In the genomic region with DNA sequence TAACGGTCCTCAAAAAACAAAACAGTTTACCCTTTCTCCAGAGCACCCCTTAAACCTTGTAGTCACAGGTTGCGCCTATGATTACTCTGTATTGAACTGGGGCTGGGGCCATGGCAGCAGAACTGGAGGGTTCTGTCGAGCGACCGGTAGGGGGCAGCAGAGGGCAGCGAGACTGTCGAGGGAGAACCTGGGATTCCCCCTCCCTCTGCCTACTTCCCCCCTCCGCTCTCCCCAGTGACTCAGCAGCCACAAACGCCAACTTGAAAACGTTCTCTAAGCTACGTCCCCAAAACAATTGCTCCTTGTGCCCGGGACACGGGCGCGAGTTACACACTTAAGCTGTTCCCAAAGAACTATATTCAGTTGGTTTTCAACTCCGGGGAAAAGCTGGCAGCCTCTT, we compare ENCODE assay signal across 8 mouse cellular contexts. TPM values are rescaled to one million over a fixed set of nuclear protein-coding genes. Genes with fewer than 3 reads are reported as not detected.
A peak's percentile ranks its signal among the peaks of the same experiment; 100 is the strongest.
DNase-seq lines count a peak whose midpoint lies in the region; ATAC-seq and TF ChIP-seq lines count a peak whose summit lies in the region.

No protein-coding gene starts in this region.

- H3K9ac ChIP-seq in ES-E14 (ENCODE audit: insufficient read depth, low read depth, low read length, poor library complexity, severe bottlenecking) = peak overlapping the region; percentile 60; the same call in 1 of the 2 replicates
- H3K9ac ChIP-seq in forebrain, embryonic 16.5 days (replicated peaks; ENCODE audit: low read depth, low read length) = no peak overlapping the region

- H3K4me2 ChIP-seq in forebrain, embryonic 16.5 days (ENCODE audit: low read length) = peak overlapping the region; percentile 40; the same call in 1 of the 2 replicates

- H3K4me3 ChIP-seq in ES-E14 (ENCODE audit: insufficient read depth in 1 of 2, low read depth in 1 of 2, low read length in 2 of 2, poor library complexity in 1 of 2, severe bottlenecking in 1 of 2) = 0 out of 4 replicates have a peak overlapping the region, but pooled peaks of 1 of the 2 experiments have one; percentile 25
- no peak overlapping the region for H3K4me3 ChIP-seq in forebrain, embryonic 16.5 days (replicated peaks; ENCODE audit: low read length)
- H3K4me3 ChIP-seq in lung, adult 2 months (replicated peaks; ENCODE audit: extremely low read depth, low read depth, low read length) = no peak overlapping the region

- H3K36me3 ChIP-seq in ES-E14 (ENCODE audit: control insufficient read depth, insufficient read depth, low read length, poor library complexity, severe bottlenecking) = no peaks in the 10 kb centered on the region
- no peaks in the 10 kb centered on the region for H3K36me3 ChIP-seq in forebrain, embryonic 16.5 days (ENCODE audit: control insufficient read depth, insufficient read depth)

- peaks cover 2% of the 10 kb centered on the region; the same call in 1 of the 2 replicates for H3K27me3 ChIP-seq in forebrain, embryonic 16.5 days (replicated peaks; ENCODE audit: control insufficient read depth, insufficient read depth, low read length)

- WGBS in forebrain, embryonic 16.5 days = 3% methylated on average over 16 of the region's 16 CpGs
- 1% methylated on average over 16 of the region's 16 CpGs for WGBS in lung, adult 2 months

- no peak for TF ChIP-seq POLR2A in lung, adult 2 months (IDR thresholded peaks at IDR 0.05; ENCODE audit: borderline replicate concordance, extremely low read depth, low read depth, low read length)

- in situ Hi-C loops in ES-E14 (cut with MboI; ENCODE audit: low sequenced_read_pairs in 2 of 2, unreplicated experiment in 2 of 2) = no loop called here

- intact Hi-C loops in heart, postnatal 36 days (cut with DNase I) = loop anchor here (1.0 to 10.0 kb wide), 4 partner anchors 48 to 430 kb away; a partner anchor contains a TSS

- H3K4me1 ChIP-seq in ES-E14 (ENCODE audit: control insufficient read depth in 2 of 2, insufficient read depth in 2 of 2, low read length in 2 of 2, poor library complexity in 1 of 2) = peaks cover 6 to 31% of the 10 kb centered on the region in 2 experiments
- H3K4me1 ChIP-seq in forebrain, embryonic 16.5 days (replicated peaks; ENCODE audit: control insufficient read depth, insufficient read depth, low read length) = peaks cover 8% of the 10 kb centered on the region; the same call in 1 of the 2 replicates
- H3K4me1 ChIP-seq in lung, adult 2 months (ENCODE audit: control insufficient read depth, insufficient read depth, low read length) = no peaks in the 10 kb centered on the region

- H3K9me3 ChIP-seq in ES-E14 (ENCODE audit: control insufficient read depth, insufficient read depth, low read depth, low read length) = no peaks in the 10 kb centered on the region
- H3K9me3 ChIP-seq in forebrain, embryonic 16.5 days (ENCODE audit: control insufficient read depth, low read length) = no peaks in the 10 kb centered on the region

- peak; percentile 67; the same call in 1 of the 2 replicates for ATAC-seq in forebrain, embryonic 16.5 days
- ATAC-seq in neutrophil, adult 5-6 weeks (ENCODE audit: extremely low read depth, insufficient number of reproducible peaks, low FRiP score, poor library complexity, severe bottlenecking) = peak; percentile 85

- DNase-seq in ES-E14 (ENCODE audit: low read depth, low spot score) = peak; percentile 82
- peak; percentile 67 for DNase-seq in cerebellum, adult 11-12 months
- peak; percentile 88 to 92 for DNase-seq in heart, postnatal 36 days
- peak; percentile 82 to 91 for DNase-seq in layer of hippocampus, adult 18-20 months (ENCODE audit: low spot score in 2 of 2)
- DNase-seq in lung, adult 2 months = peak; percentile 87
- peak; percentile 87 for DNase-seq in testis, postnatal 14 days (ENCODE audit: low spot score)

- peak; percentile 81 for TF ChIP-seq CTCF in lung, adult 2 months (IDR thresholded peaks at IDR 0.05; ENCODE audit: insufficient read depth, low read length)

- no peak overlapping the region; the same call in 1 of the 2 replicates for H3K27ac ChIP-seq in ES-E14 (ENCODE audit: insufficient read depth, low read depth, low read length, poor library complexity, severe bottlenecking)
- H3K27ac ChIP-seq in forebrain, embryonic 16.5 days (ENCODE audit: low read length) = no peak overlapping the region; the same call in 1 of the 2 replicates

TF ChIP-seq in ES-E14, 5 proteins besides CTCF, POLR2A, EP300 and RAD21:
- 0 out of 2 replicates have a peak, but pooled peaks have one; percentile 36 for TF ChIP-seq HCFC1 (IDR thresholded peaks at IDR 0.05; ENCODE audit: borderline replicate concordance, insufficient read depth, low read length)
- no peak for TF ChIP-seq ZNF384 (IDR thresholded peaks at IDR 0.05; ENCODE audit: low read depth, low read length)
- TF ChIP-seq MAFK (IDR thresholded peaks at IDR 0.05; ENCODE audit: insufficient read depth, low read depth, low read length) = no peak
- TF ChIP-seq ZC3H11A (IDR thresholded peaks at IDR 0.05; ENCODE audit: borderline replicate concordance, low read depth, low read length) = peak; percentile 46; the same call in 1 of the 2 replicates
- TF ChIP-seq CHD2 (IDR thresholded peaks at IDR 0.05; ENCODE audit: low read depth, low read length) = no peak
TF ChIP-seq in ES-E14: peak in this region for 2.

RNA-seq across cellular contexts. Expression of a gene that starts 4.5 kb away (rescaled TPM):
- total RNA-seq in ES-E14 (2012; rRNA removed) = 4.8 and 7.3 TPM in 2 replicates
- 1.7 and 1.8 TPM in 2 replicates for polyA plus RNA-seq in forebrain, embryonic 16.5 days (2015; fragmentation: Nextera tagmentation; extraction: Ambion mirVana)
- not detected for total RNA-seq in heart, postnatal 36 days (2021)
- total RNA-seq in layer of hippocampus, adult 18-20 months (2021) = 1 to 10 TPM in 1 of 2 experiments, under 1 TPM in 1; 0.68 to 1.6 TPM
- 13.4 and 16.9 TPM in 2 replicates for polyA plus RNA-seq in lung, adult 2 months (2012; rRNA removed)
- 1.0 and 2.9 TPM in 2 replicates for total RNA-seq in neutrophil, adult 5-6 weeks (2017)

RNA-seq across cellular contexts. Expression of a gene that starts 57.0 kb away (rescaled TPM):
- total RNA-seq in ES-E14 (2012; rRNA removed) = 24.0 and 25.7 TPM in 2 replicates
- 4.7 and 4.9 TPM in 2 replicates for polyA plus RNA-seq in forebrain, embryonic 16.5 days (2015; fragmentation: Nextera tagmentation; extraction: Ambion mirVana)
- under 1 TPM; 0.53 to 0.70 TPM for total RNA-seq in heart, postnatal 36 days (2021)
- total RNA-seq in layer of hippocampus, adult 18-20 months (2021) = 1 to 10 TPM; 1.3 to 1.9 TPM
- polyA plus RNA-seq in lung, adult 2 months (2012; rRNA removed) = 3.1 and 3.6 TPM in 2 replicates
- total RNA-seq in neutrophil, adult 5-6 weeks (2017) = 0.12 TPM in 1 of 2 replicates, not detected in the other
